Mouse (Mus musculus): ENCODE results near the gene Spred1. TPM values are rescaled to one million over a fixed set of nuclear protein-coding genes. Genes with fewer than 3 reads are reported as not detected.

Gene Spred1
- polyA plus RNA-seq, 1 experiment from 2014 or later = 7.6 TPM

MicroRNAs within 50 kb of the gene (microRNA counts, 519-probe panel; counts per million panel counts)
- 2,260 counts per million, percentile 65 among the panel's probes with 10 or more counts for microRNA mmu-miR-674

Small RNAs within 50 kb of the gene (microRNA-seq; reads per million reads assigned to microRNA genes)
- 767 reads per million, percentile 76 among the genes with 10 or more reads in this experiment for gene Mir674

Other genes with a start within 250 kb of the Spred1 start
- gene Tmco5, start 242.7 kb upstream of the Spred1 start, polyA plus RNA-seq (2015; fragmentation: Nextera tagmentation; extraction: Ambion mirVana) = not detected in 2 replicates
- 9.6 and 11.8 TPM in 2 replicates for gene Fam98b, start 128.4 kb downstream of the Spred1 start, polyA plus RNA-seq (2015; fragmentation: Nextera tagmentation; extraction: Ambion mirVana)
- gene Rasgrp1, start 221.6 kb downstream of the Spred1 start, polyA plus RNA-seq (2015; fragmentation: Nextera tagmentation; extraction: Ambion mirVana) = 3.2 and 3.4 TPM in 2 replicates

Measured in midbrain, embryonic 16.5 days (tissue).